Mouse (Mus musculus): ENCODE measurements at regions not wholly inside any gene's neighbourhood (a gene's known extent, or its start where the extent isn't known, plus 50 kb on each side); places are given as distances from the start of the nearest gene placed in this dataset.

- TF ChIP-seq POLR2A (IDR thresholded peaks at IDR 0.05; ENCODE audit: insufficient read length, low read depth) (no peak), POLR2AphosphoS2 (IDR thresholded peaks at IDR 0.05; ENCODE audit: insufficient read length, low read depth) (no peak), E2F4 (IDR thresholded peaks at IDR 0.05; ENCODE audit: insufficient read depth) (no peak), REST (IDR thresholded peaks at IDR 0.05; ENCODE audit: insufficient read depth, insufficient read length) (no peak), MAX (IDR thresholded peaks at IDR 0.05; ENCODE audit: low read depth) (no peak), USF1 (IDR thresholded peaks at IDR 0.05; ENCODE audit: low read depth) (no peak)
These were observed 559.9 kb upstream of the Fam174a start for GRCm38 (mm10) chr1:94753523-94753922.

All from myocyte (in vitro differentiated cells).